Mouse (Mus musculus): ENCODE data around the gene Adamts6. TPM values are rescaled to one million over a fixed set of nuclear protein-coding genes. Genes with fewer than 3 reads are reported as not detected.

Gene Adamts6
- polyA plus RNA-seq, 1 experiment: 0.02 TPM

DNA sequence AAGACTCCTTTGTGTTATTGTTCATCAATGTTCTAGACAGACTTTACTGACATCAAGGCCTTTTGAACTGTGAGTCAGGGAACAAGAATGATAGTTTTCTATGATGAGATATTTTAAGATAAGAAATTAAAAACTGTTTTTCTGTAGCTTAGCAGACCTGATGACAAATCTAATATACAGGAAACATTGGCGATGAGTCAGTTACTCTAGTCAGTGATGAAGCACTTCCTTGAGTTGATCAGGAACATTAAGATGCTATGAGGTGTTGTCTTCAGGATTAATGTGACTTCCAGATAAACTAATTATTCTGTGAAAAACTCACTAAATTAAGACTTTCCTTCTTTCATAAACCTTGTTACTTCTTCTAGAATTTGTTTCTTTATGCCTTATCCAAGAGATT lies 160.7 kb downstream of the Adamts6 start:
- H3K9me3 ChIP-seq: no peaks in the 10 kb centered on the region
- TF ChIP-seq FLI1 (IDR thresholded peaks at IDR 0.05; ENCODE audit: low read length): no peak
- TF ChIP-seq GATA1 (IDR thresholded peaks at IDR 0.05; ENCODE audit: borderline replicate concordance, low read length): no peak

GRCm38 (mm10) chr13:104453271-104453974 lies 165.8 kb downstream of the Adamts6 start:
- Histone ChIP-seq H3K4me3 (replicated peaks) (no peak overlapping the region), H3K4me1 (no peaks in the 10 kb centered on the region), H3K27me3 (replicated peaks) (no peaks in the 10 kb centered on the region), H3K36me3 (replicated peaks; ENCODE audit: low read length) (peaks cover 4% of the 10 kb centered on the region), H3K9me3 (no peaks in the 10 kb centered on the region)
- TF ChIP-seq FLI1 (IDR thresholded peaks at IDR 0.05; ENCODE audit: low read length): no peak
- TF ChIP-seq GATA1 (IDR thresholded peaks at IDR 0.05; ENCODE audit: borderline replicate concordance, low read length): no peak

More for the DNA sequence above, 160.7 kb downstream of the Adamts6 start:
- Histone ChIP-seq H3K4me3 (replicated peaks) (no peak overlapping the region), H3K27me3 (replicated peaks) (no peaks in the 10 kb centered on the region), H3K4me1 (peaks cover 3% of the 10 kb centered on the region), H3K36me3 (replicated peaks; ENCODE audit: low read length) (peaks cover 29% of the 10 kb centered on the region)

GRCm38 (mm10) chr13:104460287-104460686 lies 172.7 kb downstream of the Adamts6 start:
- no peak overlapping the region for H3K4me3 ChIP-seq (replicated peaks)
- no peaks in the 10 kb centered on the region for H3K36me3 ChIP-seq (replicated peaks; ENCODE audit: low read length)
- no peaks in the 10 kb centered on the region for H3K4me1 ChIP-seq
- TF ChIP-seq FLI1 (IDR thresholded peaks at IDR 0.05; ENCODE audit: low read length) (no peak), GATA1 (IDR thresholded peaks at IDR 0.05; ENCODE audit: borderline replicate concordance, low read length) (no peak)
- H3K27me3 ChIP-seq (replicated peaks): no peaks in the 10 kb centered on the region
- no peaks in the 10 kb centered on the region for H3K9me3 ChIP-seq

- Histone ChIP-seq H3K27me3 (replicated peaks) (no peaks in the 10 kb centered on the region), H3K36me3 (replicated peaks; ENCODE audit: low read length) (peaks cover 12% of the 10 kb centered on the region), H3K9me3 (no peaks in the 10 kb centered on the region), H3K4me1 (0 out of 2 replicates have a peak, but pooled peaks cover 3% of the 10 kb centered on the region), H3K4me3 (replicated peaks) (no peak overlapping the region)
- TF ChIP-seq FLI1 (IDR thresholded peaks at IDR 0.05; ENCODE audit: low read length) (no peak), GATA1 (IDR thresholded peaks at IDR 0.05; ENCODE audit: borderline replicate concordance, low read length) (no peak)
These were observed 180.4 kb downstream of the Adamts6 start for GRCm38 (mm10) chr13:104468061-104468460.

GRCm38 (mm10) chr13:104476285-104476956 lies 188.8 kb downstream of the Adamts6 start:
- no peak overlapping the region for H3K4me3 ChIP-seq (replicated peaks)

GRCm38 (mm10) chr13:104482426-104483089 lies 194.9 kb downstream of the Adamts6 start:
- no peaks in the 10 kb centered on the region for H3K27me3 ChIP-seq (replicated peaks)
- TF ChIP-seq FLI1 (IDR thresholded peaks at IDR 0.05; ENCODE audit: low read length) (no peak), GATA1 (IDR thresholded peaks at IDR 0.05; ENCODE audit: borderline replicate concordance, low read length) (no peak)
- H3K36me3 ChIP-seq (replicated peaks; ENCODE audit: low read length): peaks cover 22% of the 10 kb centered on the region
- no peaks in the 10 kb centered on the region for H3K9me3 ChIP-seq
- H3K4me1 ChIP-seq: no peaks in the 10 kb centered on the region
- no peak overlapping the region for H3K4me3 ChIP-seq (replicated peaks)

More at GRCm38 (mm10) chr13:104476285-104476956, 188.8 kb downstream of the Adamts6 start:
- H3K4me1 ChIP-seq: no peaks in the 10 kb centered on the region
- TF ChIP-seq GATA1 (IDR thresholded peaks at IDR 0.05; ENCODE audit: borderline replicate concordance, low read length) (no peak), FLI1 (IDR thresholded peaks at IDR 0.05; ENCODE audit: low read length) (no peak)
- no peaks in the 10 kb centered on the region for H3K9me3 ChIP-seq
- H3K27me3 ChIP-seq (replicated peaks): no peaks in the 10 kb centered on the region
- H3K36me3 ChIP-seq (replicated peaks; ENCODE audit: low read length): peaks cover 26% of the 10 kb centered on the region

- no peak overlapping the region for H3K4me3 ChIP-seq (replicated peaks)
- no peaks in the 10 kb centered on the region for H3K27me3 ChIP-seq (replicated peaks)
- no peaks in the 10 kb centered on the region for H3K9me3 ChIP-seq
- H3K36me3 ChIP-seq (replicated peaks; ENCODE audit: low read length): peaks cover 19% of the 10 kb centered on the region
- H3K4me1 ChIP-seq: no peaks in the 10 kb centered on the region
- no peak for TF ChIP-seq FLI1 (IDR thresholded peaks at IDR 0.05; ENCODE audit: low read length)
- TF ChIP-seq GATA1 (IDR thresholded peaks at IDR 0.05; ENCODE audit: borderline replicate concordance, low read length): no peak
These were observed 195.6 kb downstream of the Adamts6 start for GRCm38 (mm10) chr13:104483111-104483722.

DNA sequence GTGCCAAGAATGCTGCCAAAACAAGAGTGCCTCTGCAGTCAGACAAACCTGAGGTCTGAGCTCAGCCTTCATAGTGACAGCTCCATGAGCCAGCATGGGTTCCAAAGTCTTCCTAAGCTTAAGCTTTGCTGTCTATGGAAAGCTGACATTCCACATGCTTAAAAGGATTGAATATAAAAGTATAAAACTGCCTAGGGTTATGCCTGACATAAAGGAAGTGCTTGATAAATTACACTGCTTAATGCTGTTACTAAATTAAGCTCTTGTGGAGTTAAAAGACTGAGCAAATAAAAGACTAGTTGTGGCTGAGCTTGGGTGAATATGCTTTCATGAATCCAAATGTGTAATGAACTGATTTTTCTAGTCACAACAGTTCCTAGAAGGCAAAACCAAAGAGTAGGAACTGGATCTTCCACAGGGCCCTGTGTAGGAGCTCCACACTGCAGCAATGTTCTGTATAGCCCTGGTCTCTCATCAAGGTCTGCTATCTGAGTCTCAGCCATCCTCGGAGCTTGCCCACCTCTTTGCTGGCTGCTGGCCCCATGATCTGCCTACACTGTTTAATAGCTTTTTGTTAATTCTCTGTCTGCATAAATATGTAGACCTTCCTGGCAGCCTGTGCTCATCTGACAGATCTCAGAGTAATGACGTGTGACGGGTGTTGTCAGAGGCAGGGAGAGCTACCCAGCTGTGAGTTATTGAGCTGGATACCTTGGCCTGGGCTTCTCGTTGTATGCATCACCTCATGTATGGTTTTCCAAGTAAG lies 203.6 kb downstream of the Adamts6 start:
- peaks cover 21% of the 10 kb centered on the region for H3K36me3 ChIP-seq (replicated peaks; ENCODE audit: low read length)
- no peaks in the 10 kb centered on the region for H3K27me3 ChIP-seq (replicated peaks)
- H3K9me3 ChIP-seq: no peaks in the 10 kb centered on the region
- no peak overlapping the region for H3K4me3 ChIP-seq (replicated peaks)
- H3K4me1 ChIP-seq: no peaks in the 10 kb centered on the region
- TF ChIP-seq GATA1 (IDR thresholded peaks at IDR 0.05; ENCODE audit: borderline replicate concordance, low read length) (no peak), FLI1 (IDR thresholded peaks at IDR 0.05; ENCODE audit: low read length) (no peak)

DNA sequence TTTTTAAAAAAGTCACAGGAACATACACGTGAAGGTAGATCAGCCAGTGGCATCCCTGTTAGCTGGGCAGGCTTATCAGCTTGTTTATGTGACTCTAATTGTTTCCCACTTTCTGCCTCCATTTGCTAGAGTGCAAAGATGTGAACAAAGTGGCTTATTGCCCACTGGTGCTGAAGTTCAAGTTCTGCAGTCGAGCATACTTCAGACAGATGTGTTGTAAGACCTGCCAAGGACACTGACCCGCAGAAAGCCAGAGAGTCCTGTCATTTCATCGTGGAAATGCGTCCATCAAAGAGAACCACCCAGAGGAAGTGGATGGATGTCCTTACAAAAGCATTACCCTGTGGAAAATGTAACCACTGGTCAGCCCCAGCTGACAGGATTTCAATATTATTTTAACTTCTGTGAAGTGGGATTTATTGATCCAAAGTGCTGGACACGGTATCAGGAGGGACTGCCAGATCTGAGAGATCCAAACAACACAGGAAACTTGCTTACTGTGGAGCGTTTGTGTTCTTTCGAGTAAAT lies 205.9 kb downstream of the Adamts6 start:
- no peak for TF ChIP-seq FLI1 (IDR thresholded peaks at IDR 0.05; ENCODE audit: low read length)
- no peak for TF ChIP-seq GATA1 (IDR thresholded peaks at IDR 0.05; ENCODE audit: borderline replicate concordance, low read length)
- Histone ChIP-seq H3K27me3 (replicated peaks) (no peaks in the 10 kb centered on the region), H3K4me1 (no peaks in the 10 kb centered on the region), H3K36me3 (replicated peaks; ENCODE audit: low read length) (peaks cover 21% of the 10 kb centered on the region), H3K9me3 (no peaks in the 10 kb centered on the region), H3K4me3 (replicated peaks) (no peak overlapping the region)

All from megakaryocyte, embryonic 14.5 days (primary cell).